Mouse (Mus musculus): ENCODE data around the gene Limd2.

DNA sequence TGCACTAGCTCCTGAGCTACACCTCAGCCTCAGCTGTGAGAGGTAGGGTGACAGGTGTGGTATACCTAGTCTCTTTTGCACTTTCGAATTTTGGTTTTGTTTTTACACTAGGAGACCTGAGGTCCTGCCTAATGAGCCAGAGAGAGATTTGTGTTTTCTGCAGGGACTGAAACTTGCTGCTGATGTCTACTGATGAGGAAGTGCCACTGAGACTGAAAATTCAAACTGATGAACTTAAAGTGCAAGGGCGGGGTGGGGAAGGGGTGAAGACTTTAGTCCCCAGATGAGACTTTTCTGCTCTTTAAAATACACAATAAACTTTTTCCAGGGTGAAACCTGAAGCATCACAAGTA, 19.8 kb upstream of the Limd2 start:
- TF ChIP-seq POLR2A (IDR thresholded peaks at IDR 0.05; ENCODE audit: low read depth, low read length) (no peak), CTCF (conservative IDR thresholded peaks at IDR 0.05; ENCODE audit: insufficient read depth, insufficient read length, low read depth, low read length) (no peak)

Measured in kidney, adult 2 months (tissue).